Mouse (Mus musculus) gastrocnemius, postnatal 4 days (tissue): Measurements from ENCODE around the gene Safb2. TPM values are rescaled to one million over a fixed set of nuclear protein-coding genes. Genes with fewer than 3 reads are reported as not detected.

Experiments
- DNase-seq, 2 experiments: peaks; one replicate each; pipeline ENCODE4 v3.0.0; 2021 to 2022; ENCODE audit warnings: low spot score in 2 of 2, mixed read lengths in 2 of 2
- total RNA-seq, 2 experiments: library from RNA; stranded (reverse); gene quantifications; 2 replicates each; pipeline ENCODE4 v1.2.3; 2021

Safb2 gene
- total RNA-seq, 2 experiments from 2014 or later, result 56.4 to 78.9 TPM

DNA sequence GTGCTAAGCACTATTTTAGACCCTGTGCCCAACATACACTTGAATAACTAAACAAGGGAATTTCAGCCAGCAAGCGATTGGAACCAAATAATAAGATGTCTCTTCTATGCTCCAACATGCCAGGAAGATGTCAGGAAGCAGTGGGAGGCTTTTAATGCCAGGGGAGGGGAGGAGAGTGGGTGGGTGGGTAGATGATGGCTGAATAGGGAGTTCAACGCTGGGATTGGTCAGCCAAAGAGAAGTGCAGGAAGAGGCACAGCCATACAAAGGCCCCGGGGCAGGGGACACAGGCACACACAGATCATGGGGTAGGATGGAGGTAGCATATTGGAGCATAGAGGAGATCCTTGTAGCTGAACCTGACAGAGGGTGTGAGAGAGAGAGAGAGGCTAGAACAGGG lies 47.5 kb downstream of the Safb2 start:
- DNase-seq, result no peak

DNA sequence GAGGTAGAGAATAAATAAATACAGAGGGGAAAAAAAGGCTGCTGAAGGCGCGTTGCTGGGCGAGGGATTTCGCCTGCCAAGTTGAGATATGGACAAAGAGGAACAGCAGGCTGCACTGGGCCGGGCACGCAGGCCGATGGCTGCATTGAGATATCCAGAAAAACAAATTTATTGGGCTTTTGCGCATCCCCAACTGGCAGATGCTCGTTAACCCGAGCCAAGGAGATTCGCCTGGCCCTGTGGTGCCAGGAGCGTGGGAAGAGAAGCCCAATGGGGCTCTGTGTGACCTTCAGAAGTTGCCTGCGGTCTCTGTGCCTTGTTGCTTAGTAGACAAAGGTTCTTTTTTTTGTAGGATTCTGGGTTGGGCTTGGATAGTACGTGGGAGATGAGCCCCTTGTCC lies 48.2 kb downstream of the Safb2 start:
- no peak for DNase-seq

DNA sequence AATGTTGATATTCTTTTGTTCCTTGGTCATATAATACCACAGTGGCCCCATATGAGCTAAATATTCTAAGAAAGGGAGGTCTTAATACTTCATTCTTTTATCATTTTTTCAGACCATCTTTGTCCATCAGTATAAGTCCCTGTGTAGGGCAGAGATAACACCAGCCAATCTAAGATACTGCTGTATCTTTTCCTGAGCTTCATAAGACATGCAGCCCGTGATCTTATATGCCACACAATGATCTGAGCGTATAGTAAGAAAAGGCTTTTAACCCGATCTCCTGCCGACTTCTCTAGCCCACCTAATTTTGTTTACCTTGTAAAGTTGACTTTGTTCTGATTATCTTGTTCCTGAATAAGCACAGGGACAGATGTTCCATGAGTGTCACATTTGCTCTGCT lies 59.4 kb downstream of the Safb2 start:
- no peak for DNase-seq

DNA sequence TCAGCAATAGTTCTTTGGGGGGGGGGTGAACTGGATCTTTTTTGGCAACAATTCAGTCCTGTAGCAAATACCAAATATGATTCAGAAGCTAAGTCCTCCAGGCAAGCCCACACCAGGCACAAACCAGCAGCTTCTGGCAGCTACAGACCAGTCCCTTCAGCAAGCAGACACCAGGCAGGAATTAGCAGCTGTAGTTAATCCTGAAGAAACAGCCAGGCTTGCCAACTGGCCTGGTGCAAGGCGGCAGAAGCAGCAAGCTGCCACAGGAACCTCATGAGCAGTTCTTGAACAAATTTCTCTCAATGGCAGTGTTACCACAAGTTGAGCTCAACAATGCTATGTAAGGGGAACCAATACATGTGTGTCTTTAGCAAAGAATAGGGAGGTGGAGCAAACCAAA lies 61.6 kb downstream of the Safb2 start:
- DNase-seq, result no peak

DNA sequence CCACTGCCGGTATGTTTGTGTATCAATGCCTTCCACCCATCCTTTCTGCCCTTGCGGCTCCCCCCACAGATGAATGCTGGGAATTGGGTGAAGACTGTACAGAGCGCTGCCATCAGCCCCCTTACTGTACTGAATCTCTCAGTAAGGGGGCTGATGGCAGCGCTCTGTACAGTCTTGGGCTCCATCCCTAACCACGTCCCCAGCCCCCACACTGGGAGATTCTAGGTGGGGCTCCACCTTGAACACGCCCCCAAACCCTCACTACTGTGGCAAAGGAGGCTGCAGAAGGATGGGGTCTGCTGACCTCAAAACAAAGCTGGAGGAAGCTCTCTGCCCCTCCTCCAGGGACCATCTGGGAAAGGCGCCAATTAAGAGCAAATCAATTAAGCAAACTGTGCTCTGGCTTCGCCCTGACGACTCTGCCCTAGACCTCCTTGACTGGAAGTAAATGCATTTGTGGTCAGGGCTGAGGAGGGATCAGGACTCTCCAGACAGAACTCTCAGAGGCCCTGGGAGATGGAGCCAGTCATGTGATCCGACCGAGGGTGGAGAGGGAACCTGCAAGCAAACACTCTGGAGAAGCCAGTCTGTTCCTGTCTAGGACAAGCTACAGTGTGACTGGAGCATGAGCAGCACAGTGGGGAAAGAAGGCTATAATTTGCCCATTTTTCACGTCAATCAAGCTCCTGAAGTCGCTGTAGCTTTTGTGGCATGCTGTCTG lies 68.5 kb downstream of the Safb2 start:
- DNase-seq, result no peak

DNA sequence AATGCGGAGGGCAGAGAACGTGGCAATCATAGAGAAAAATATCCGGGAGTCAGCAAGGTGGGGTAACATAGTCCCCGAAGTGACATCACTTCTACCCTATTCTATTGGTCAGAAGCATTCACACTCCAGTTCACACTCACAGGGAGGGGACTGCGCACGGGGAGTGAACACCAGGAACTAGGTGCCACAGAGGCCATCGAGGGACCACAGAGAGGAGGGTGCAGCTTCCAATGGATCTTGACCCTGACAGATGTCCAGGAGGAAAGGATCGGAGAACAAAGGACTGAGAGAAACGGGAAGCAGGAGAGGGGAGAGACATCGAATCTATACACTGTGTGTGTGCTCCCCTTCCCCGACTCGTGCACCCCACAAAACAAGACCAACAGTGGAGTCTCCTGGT lies 69.5 kb downstream of the Safb2 start:
- DNase-seq, result no peak

DNA sequence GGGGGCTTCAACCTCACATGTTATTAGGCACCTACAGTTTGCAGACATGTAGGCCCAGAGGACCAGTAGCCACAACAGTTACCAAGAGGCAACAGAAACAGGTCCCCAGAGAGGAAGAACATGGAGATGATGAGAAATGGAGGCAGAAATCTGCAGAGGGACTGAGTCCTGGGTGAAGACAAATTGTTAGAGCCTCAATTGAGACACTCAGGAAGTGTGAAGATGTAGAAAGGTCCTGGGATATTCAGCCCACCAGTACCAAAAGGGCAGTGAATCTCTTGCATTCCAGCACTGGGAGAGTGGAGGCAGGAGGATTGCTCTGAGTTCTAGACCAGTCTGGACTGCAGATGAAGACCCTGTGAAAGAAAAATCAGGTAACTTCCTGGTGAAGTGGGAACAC lies 70.1 kb downstream of the Safb2 start:
- DNase-seq, result no peak

DNA sequence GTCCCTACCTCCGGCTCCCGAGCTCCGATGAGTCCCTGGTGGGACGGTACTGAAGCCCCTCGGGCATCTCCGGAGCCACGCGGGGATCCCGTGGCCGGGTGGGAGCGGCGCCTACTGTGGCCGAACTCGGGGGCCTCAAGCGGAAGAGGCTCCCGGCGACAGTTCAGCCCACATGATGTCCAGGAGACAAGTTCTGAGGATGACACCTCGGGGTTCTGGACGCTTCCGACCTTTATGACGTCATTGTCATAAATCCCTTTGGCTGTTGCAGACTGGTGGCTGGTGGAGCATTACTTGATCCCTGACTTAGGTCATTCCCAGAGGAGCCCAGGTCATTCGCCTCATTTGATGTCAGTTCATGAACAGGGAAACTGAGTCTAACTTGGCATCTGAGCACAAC lies 72.1 kb downstream of the Safb2 start, which contains the start of gene Znrf4:
Gene Znrf4, minus strand, starts transcription at position 122 of the 400 bp plus-strand sequence.
- DNase-seq, result no peak

DNA sequence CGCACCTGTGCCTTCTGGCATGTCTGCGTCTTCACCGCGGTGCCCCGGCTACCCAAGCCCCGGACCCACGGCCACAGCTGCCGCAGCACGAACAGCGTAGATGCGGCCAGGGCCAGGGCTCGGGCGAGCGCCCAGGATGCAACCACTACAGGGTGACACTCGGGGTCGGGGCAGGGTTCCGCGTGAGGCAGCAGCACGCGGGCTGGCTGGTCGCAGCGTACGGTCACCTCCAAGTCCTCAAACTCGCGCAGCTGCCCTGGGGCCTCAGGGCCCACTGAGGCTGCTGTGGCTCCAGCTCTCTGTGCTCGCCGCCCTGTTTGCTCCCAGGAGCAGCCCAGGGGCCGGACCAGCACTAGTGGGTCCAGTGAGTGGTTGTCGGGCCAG lies 72.7 kb downstream of the Safb2 start:
- no peak for DNase-seq

DNA sequence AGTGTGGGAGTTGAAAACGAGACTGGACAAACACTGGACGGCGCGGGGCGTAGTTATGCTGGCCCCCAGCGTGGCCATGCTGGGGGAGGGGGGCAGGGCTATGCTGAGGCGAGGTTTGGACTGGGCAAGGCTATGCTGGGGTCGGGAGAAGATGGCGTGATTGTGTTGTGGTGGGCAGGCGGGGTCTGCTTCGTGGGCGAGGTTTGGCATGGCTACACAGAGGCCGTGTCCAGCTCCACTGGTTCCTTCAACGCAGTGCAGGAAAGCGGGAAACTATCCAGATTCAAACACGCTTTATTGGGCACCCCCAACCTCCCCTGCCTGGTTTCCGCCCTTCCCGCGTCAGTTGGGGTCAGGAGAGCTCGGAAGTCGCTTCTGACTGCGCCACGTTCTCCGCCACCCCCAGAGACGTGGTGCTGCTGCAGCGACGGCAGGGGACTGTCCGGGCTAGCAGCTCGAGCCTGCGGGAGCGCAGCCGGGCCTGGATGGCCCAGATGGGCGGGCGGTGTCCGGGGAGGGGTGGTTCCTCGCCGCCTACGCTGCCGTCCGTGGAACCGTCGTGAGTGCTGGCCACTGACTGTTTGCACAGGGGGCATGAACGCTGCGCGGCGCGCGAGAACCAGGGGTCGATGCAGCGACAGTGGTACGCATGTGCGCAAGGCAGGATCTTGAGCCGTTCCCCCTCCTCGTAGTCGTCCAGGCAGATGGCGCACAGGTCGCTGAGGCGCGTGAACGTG lies 73.2 kb downstream of the Safb2 start:
- no peak for DNase-seq

Other genes with a start within 250 kb of the Safb2 start
- gene Ptprs, start 108.1 kb downstream of the Safb2 start, total RNA-seq, result 100 to 1,000 TPM; 115 TPM
- not detected for gene Znrf4, start 72.2 kb downstream of the Safb2 start, total RNA-seq
- gene Gm20219, start 30.2 kb downstream of the Safb2 start, total RNA-seq, result 1 to 10 TPM in 1 of 2 experiments, under 1 TPM in 1; 0.83 to 1.4 TPM
- gene Safb, start 240 bp upstream of the Safb2 start, total RNA-seq, result 100 to 1,000 TPM in 1 of 2 experiments, 10 to 100 TPM in 1; 96.9 to 117 TPM
- 100 to 1,000 TPM; 232 to 255 TPM for gene 2410015M20Rik, start 25.2 kb upstream of the Safb2 start, total RNA-seq
- 1,000 to 10,000 TPM; 1,009 to 1,061 TPM for gene Rpl36, start 28.8 kb upstream of the Safb2 start, total RNA-seq
- 10 to 100 TPM; 58.1 to 59.2 TPM for gene Lonp1, start 42.3 kb upstream of the Safb2 start, total RNA-seq
- not detected for gene Catsperd, start 43.6 kb upstream of the Safb2 start, total RNA-seq
- 10 to 100 TPM; 58.6 to 59.4 TPM for gene Ranbp3, start 88.7 kb upstream of the Safb2 start, total RNA-seq
- 100 to 1,000 TPM; 358 to 365 TPM for gene Ndufa11, start 133.2 kb upstream of the Safb2 start, total RNA-seq
- 1 to 10 TPM; 7.5 to 8.0 TPM for gene Vmac, start 133.4 kb upstream of the Safb2 start, total RNA-seq
- gene Nrtn, start 172.9 kb upstream of the Safb2 start, total RNA-seq, result 1 to 10 TPM; 1.0 to 1.9 TPM
- gene Dus3l, start 180.2 kb upstream of the Safb2 start, total RNA-seq, result 10 to 100 TPM; 21.6 to 21.7 TPM
- gene Prr22, start 185.7 kb upstream of the Safb2 start, total RNA-seq, result under 1 TPM; 0.47 to 0.49 TPM
- gene Rfx2, start 246.4 kb upstream of the Safb2 start, total RNA-seq, result 10 to 100 TPM in 1 of 2 experiments, 1 to 10 TPM in 1; 8.2 to 10.6 TPM